Mouse (Mus musculus) midbrain, embryonic 14.5 days (tissue): ENCODE data around the gene Bdh1. TPM values are rescaled to one million over a fixed set of nuclear protein-coding genes. Genes with fewer than 3 reads are reported as not detected.
A peak's percentile ranks its signal among the peaks of the same experiment; 100 is the strongest.

ENCODE experiments used
- ATAC-seq: fragments of 200-750 bp; cut with Nextera tagmentation; 2 replicates; pipeline ENCODE4 v1.8.0; 2017; ENCODE audit warnings: moderate number of reproducible peaks, moderate library complexity; ENCODE audit not compliant: low FRiP score, low TSS enrichment
- DNase-seq: peaks from one replicate; pipeline ENCODE4 v3.0.0-alpha.2; 2015
- H3K27ac ChIP-seq: fragments of 300-500 bp; sonication (generic); replicated peaks from 2 replicates; pipeline ENCODE4 v1.5.1; 2014; ENCODE audit warnings: mild to moderate bottlenecking, low read depth, low read length, moderate library complexity
- H3K27me3 ChIP-seq: fragments of 300-500 bp; sonication (generic); 2 replicates; pipeline ENCODE4 v1.6.1; 2014; ENCODE audit warnings: low read length, control low read depth, mixed read lengths; ENCODE audit not compliant: control insufficient read depth, insufficient read depth
- H3K36me3 ChIP-seq: fragments of 300-500 bp; sonication (generic); 2 replicates; pipeline ENCODE4 v1.6.1; 2014; ENCODE audit warnings: low read length, control low read depth; ENCODE audit not compliant: control insufficient read depth, insufficient read depth
- H3K4me1 ChIP-seq: fragments of 300-500 bp; sonication (generic); 2 replicates; pipeline ENCODE4 v1.6.1; 2014; ENCODE audit warnings: mild to moderate bottlenecking, antibody characterized with exemption, low read length, control low read depth; ENCODE audit not compliant: control insufficient read depth, insufficient read depth
- H3K4me2 ChIP-seq: fragments of 300-500 bp; sonication (generic); 2 replicates; pipeline ENCODE4 v1.6.1; 2014; ENCODE audit warnings: mild to moderate bottlenecking, low read length, moderate library complexity
- H3K4me3 ChIP-seq: fragments of 300-500 bp; sonication (generic); replicated peaks from 2 replicates; pipeline ENCODE4 v1.5.1; 2014; ENCODE audit warnings: low read depth, low read length
- H3K9ac ChIP-seq: fragments of 300-500 bp; sonication (generic); replicated peaks from 2 replicates; pipeline ENCODE4 v1.6.1; 2014; ENCODE audit warnings: mild to moderate bottlenecking, low read length, moderate library complexity
- H3K9me3 ChIP-seq: fragments of 300-500 bp; sonication (generic); 2 replicates; pipeline ENCODE4 v1.6.1; 2016; ENCODE audit warnings: low read length, control low read depth, mixed read lengths; ENCODE audit not compliant: control insufficient read depth
- WGBS: fragments of 180-500 bp; shearing (Covaris S2); extraction: QIAGEN DNeasy Blood & Tissue Kit; methylation state at CpG from one replicate; pipeline ENCODE4 v1.1.7; 2014; 5-methylcytosine and 5-hydroxymethylcytosine counted together
- polyA plus RNA-seq: library from polyadenylated mRNA; unstranded; fragments of >200 nt; fragmentation: Nextera tagmentation; extraction: Ambion mirVana; gene quantifications from 2 replicates; pipeline ENCODE4 v1.2.1, GENCODE M21; 2014

The Bdh1 gene
- polyA plus RNA-seq, 1 experiment from 2014 or later = 76.5 TPM

DNA sequence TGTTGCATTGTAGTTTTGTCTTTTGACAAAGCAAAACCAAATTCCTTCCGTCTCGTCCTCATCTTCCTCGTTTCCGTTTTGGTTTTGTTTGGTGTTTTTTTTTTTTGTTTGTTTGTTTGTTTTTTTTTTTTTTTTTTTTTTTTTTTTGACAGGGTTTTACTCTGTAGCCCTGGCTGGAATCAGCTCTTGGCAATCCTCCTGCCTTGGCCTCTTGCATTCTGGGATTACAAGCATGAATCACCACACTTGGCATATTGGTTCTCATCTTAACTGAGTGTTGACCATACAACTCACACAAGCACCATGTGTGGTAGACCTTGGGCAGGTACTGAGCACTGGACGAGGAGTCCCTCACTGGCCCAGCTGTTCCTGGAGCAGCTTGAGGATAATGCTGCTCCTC lies 63.3 kb downstream of the Bdh1 start:
- no peak overlapping the region for H3K4me2 ChIP-seq
- H3K4me1 ChIP-seq = peaks cover 7% of the 10 kb centered on the region
- DNase-seq (no peak), ATAC-seq (no peak)
- H3K27ac ChIP-seq = no peak overlapping the region
- 94% methylated on average over 5 of the region's 5 CpGs for WGBS
- H3K9ac ChIP-seq = no peak overlapping the region
- no peaks in the 10 kb centered on the region for H3K36me3 ChIP-seq
- H3K27me3 ChIP-seq = no peaks in the 10 kb centered on the region
- no peaks in the 10 kb centered on the region for H3K9me3 ChIP-seq
- H3K4me3 ChIP-seq = no peak overlapping the region

DNA sequence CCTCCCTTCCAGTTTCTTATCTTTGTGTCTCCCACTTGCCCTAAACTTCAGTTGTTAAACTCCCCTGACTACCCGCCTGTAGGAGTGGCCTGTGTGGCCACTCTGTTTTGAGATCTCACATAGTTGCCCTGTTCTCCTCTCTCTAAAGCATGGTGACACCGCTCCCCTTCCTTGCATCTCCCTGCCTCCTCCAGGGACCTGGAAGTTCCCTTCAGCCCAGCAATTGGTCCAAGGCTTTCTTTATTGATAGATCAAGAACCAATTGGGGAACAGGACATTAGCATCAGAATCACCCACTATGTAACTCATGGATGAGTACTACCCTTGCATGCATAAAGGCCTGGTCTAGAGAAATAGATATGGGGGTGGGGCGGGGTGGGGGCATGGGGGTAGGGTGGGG lies 65.2 kb downstream of the Bdh1 start:
- no peak for DNase-seq
- Histone ChIP-seq H3K27me3 (no peaks in the 10 kb centered on the region), H3K36me3 (no peaks in the 10 kb centered on the region), H3K27ac (no peak overlapping the region), H3K4me3 (no peak overlapping the region), H3K9ac (no peak overlapping the region), H3K4me2 (no peak overlapping the region), H3K4me1 (peaks cover 7% of the 10 kb centered on the region), H3K9me3 (no peaks in the 10 kb centered on the region)
- WGBS = 76% methylated on average over 3 of the region's 3 CpGs
- ATAC-seq = no peak

GRCm38 (mm10) chr16:31489096-31489495 lies 67.0 kb downstream of the Bdh1 start:
- ATAC-seq = no peak
- Histone ChIP-seq H3K27ac (peak overlapping the region; percentile 22), H3K4me3 (no peak overlapping the region), H3K36me3 (no peaks in the 10 kb centered on the region), H3K4me1 (peaks cover 20% of the 10 kb centered on the region), H3K9ac (no peak overlapping the region), H3K4me2 (no peak overlapping the region), H3K27me3 (no peaks in the 10 kb centered on the region), H3K9me3 (no peaks in the 10 kb centered on the region)
- 13% methylated on average over 3 of the region's 3 CpGs for WGBS
- DNase-seq = peak; percentile 58

- H3K27ac ChIP-seq = no peak overlapping the region
- DNase-seq (no peak), ATAC-seq (no peak)
- H3K4me3 ChIP-seq = no peak overlapping the region
- no peaks in the 10 kb centered on the region for H3K36me3 ChIP-seq
- 87% methylated on average over 7 of the region's 7 CpGs for WGBS
- H3K4me2 ChIP-seq = no peak overlapping the region
- peaks cover 27% of the 10 kb centered on the region for H3K4me1 ChIP-seq
- H3K9ac ChIP-seq = no peak overlapping the region
- no peaks in the 10 kb centered on the region for H3K27me3 ChIP-seq
- H3K9me3 ChIP-seq = no peaks in the 10 kb centered on the region
These were observed 68.9 kb downstream of the Bdh1 start for GRCm38 (mm10) chr16:31490967-31491366.

DNA sequence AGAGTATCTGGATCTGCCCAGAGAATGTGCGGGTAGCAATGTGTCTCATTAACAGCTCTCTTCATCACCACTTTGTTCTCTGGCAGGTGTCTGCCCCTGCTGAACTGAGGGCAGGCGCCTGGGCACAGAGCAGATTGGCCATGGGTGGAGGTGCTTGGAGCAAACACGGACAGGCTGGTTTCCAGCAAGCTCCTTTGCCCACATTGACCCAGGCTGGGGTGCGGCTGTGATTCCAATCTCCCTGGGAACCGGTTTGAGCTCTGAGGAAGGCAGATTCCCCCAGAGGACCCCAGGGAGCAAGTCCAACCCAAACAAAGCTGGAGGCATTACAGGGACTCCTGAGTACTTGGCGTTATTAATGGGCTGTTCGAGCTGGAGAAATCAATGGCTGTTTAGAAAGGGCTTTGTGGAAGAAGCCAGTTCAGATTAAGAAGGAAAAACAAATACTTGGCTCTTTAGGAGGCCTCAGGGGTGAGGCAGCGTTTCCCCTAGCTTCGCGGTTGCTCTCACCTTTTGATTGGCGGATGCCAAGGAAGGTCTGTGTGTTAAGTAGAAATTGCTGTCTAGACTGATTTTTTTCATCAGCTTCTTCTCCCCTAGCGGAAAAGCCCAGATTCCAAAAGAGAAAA lies 71.0 kb downstream of the Bdh1 start:
- Histone ChIP-seq H3K36me3 (no peaks in the 10 kb centered on the region), H3K4me1 (peaks cover 27% of the 10 kb centered on the region), H3K4me3 (no peak overlapping the region), H3K9me3 (no peaks in the 10 kb centered on the region), H3K27ac (no peak overlapping the region), H3K27me3 (no peaks in the 10 kb centered on the region), H3K9ac (0 out of 2 replicates have a peak overlapping the region, but pooled peaks have one; percentile 1), H3K4me2 (peak overlapping the region; percentile 12; the same call in 1 of the 2 replicates)
- WGBS = 23% methylated on average over 12 of the region's 12 CpGs
- ATAC-seq = no peak
- DNase-seq = peak; percentile 54

DNA sequence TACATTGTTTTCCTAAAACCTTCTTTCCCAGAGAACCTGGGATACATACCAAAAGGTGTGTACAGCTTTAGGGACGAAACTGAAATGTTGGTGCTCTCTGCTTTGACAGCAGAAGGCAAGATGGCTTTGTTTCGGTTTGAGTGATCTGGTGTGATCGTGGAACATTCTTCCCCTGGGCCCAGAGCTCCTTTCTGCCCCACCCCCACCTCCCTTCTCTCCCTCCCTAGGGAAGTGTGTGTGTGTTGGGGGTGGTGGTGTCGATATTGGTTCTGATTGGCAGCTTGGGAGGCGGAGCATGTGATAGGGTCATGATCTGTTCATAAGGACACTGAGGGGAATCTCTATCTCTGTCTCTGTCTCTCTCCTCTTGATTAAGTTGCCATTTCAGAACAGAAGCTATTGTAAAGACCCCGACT lies 71.5 kb downstream of the Bdh1 start:
- DNase-seq = no peak

DNA sequence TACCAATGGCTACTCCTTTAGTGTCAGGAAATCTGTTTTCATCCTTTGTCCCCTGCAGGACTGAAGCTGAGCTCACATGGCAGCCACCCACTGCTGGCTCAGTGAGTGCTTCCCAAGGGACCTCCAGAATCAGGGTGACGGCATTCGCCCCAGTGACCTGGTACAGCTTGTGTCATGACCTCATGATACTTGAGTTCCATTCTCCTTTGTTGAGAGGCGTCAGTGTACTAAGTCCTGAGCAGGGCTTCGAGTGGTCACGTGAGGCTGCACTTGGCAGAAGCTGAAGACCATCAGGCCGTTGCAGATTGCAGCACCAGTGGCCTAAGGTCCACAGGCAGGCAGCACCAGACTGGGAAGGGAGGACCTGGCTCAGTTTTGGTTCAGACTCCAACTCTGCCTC lies 71.9 kb downstream of the Bdh1 start:
- Histone ChIP-seq H3K27me3 (no peaks in the 10 kb centered on the region), H3K9me3 (no peaks in the 10 kb centered on the region), H3K4me2 (no peak overlapping the region), H3K9ac (no peak overlapping the region), H3K4me3 (no peak overlapping the region), H3K36me3 (no peaks in the 10 kb centered on the region), H3K4me1 (peaks cover 24% of the 10 kb centered on the region), H3K27ac (no peak overlapping the region)
- WGBS = 25% methylated on average over 6 of the region's 6 CpGs
- DNase-seq = no peak
- no peak for ATAC-seq

More for the DNA sequence above, 71.5 kb downstream of the Bdh1 start:
- peak overlapping the region; percentile 12; the same call in 1 of the 2 replicates for H3K4me2 ChIP-seq
- ATAC-seq = no peak
- H3K27me3 ChIP-seq = no peaks in the 10 kb centered on the region
- 0 out of 2 replicates have a peak overlapping the region, but pooled peaks have one; percentile 1 for H3K9ac ChIP-seq
- H3K9me3 ChIP-seq = no peaks in the 10 kb centered on the region
- H3K27ac ChIP-seq = no peak overlapping the region
- peaks cover 27% of the 10 kb centered on the region for H3K4me1 ChIP-seq
- no peaks in the 10 kb centered on the region for H3K36me3 ChIP-seq
- 23% methylated on average over 6 of the region's 6 CpGs for WGBS
- no peak overlapping the region for H3K4me3 ChIP-seq

DNA sequence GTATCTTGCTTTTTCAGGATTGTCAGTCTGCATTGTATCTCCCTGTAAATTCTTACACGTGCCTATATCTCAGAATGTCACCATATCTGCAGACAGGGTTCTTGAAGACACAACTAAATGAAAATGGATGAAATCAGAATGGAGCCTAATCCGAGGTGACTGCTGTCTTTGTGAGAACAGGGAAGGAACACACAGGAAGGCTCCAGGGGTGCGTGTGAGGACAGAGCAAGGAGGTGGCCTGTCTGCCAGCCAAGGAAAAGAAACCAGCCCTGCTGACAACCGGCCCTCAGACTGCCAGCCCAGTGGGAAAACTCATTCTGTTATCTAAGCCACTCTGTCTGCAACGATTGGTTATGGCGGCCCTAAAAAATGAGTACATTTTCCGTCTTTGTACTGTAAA lies 73.3 kb downstream of the Bdh1 start:
- H3K27ac ChIP-seq = no peak overlapping the region
- no peak overlapping the region for H3K4me2 ChIP-seq
- 45% methylated on average over 7 of the region's 7 CpGs for WGBS
- no peaks in the 10 kb centered on the region for H3K27me3 ChIP-seq
- H3K4me1 ChIP-seq = peaks cover 24% of the 10 kb centered on the region
- no peaks in the 10 kb centered on the region for H3K36me3 ChIP-seq
- ATAC-seq (no peak), DNase-seq (no peak)
- H3K9me3 ChIP-seq = no peaks in the 10 kb centered on the region
- no peak overlapping the region for H3K4me3 ChIP-seq
- H3K9ac ChIP-seq = no peak overlapping the region

DNA sequence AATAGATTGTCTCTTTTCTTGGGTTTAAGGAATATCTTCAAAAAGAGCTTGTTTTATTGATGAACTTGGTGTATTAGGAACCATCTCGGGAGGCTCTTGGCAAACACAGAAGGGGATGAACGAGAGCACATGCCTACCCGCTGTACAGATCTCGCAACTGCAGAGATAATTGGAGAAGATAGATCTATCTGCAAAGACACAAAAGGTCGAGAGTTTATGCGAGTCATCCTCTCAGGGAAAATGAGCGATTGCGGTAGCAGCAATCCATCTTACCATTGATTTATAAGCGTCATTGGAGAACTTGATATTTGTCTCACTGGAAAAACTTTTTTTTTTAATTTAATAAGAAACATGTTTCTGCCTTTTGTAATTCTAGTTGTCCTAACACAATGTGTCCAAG lies 73.7 kb downstream of the Bdh1 start:
- H3K4me2 ChIP-seq = no peak overlapping the region
- WGBS = 66% methylated on average over 9 of the region's 9 CpGs
- H3K9ac ChIP-seq = no peak overlapping the region
- no peaks in the 10 kb centered on the region for H3K27me3 ChIP-seq
- no peak for ATAC-seq
- H3K9me3 ChIP-seq = no peaks in the 10 kb centered on the region
- H3K36me3 ChIP-seq = no peaks in the 10 kb centered on the region
- H3K4me1 ChIP-seq = peaks cover 28% of the 10 kb centered on the region
- no peak for DNase-seq
- no peak overlapping the region for H3K4me3 ChIP-seq
- H3K27ac ChIP-seq = no peak overlapping the region
